Mouse (Mus musculus): ENCODE results near the gene Cerk.

DNA sequence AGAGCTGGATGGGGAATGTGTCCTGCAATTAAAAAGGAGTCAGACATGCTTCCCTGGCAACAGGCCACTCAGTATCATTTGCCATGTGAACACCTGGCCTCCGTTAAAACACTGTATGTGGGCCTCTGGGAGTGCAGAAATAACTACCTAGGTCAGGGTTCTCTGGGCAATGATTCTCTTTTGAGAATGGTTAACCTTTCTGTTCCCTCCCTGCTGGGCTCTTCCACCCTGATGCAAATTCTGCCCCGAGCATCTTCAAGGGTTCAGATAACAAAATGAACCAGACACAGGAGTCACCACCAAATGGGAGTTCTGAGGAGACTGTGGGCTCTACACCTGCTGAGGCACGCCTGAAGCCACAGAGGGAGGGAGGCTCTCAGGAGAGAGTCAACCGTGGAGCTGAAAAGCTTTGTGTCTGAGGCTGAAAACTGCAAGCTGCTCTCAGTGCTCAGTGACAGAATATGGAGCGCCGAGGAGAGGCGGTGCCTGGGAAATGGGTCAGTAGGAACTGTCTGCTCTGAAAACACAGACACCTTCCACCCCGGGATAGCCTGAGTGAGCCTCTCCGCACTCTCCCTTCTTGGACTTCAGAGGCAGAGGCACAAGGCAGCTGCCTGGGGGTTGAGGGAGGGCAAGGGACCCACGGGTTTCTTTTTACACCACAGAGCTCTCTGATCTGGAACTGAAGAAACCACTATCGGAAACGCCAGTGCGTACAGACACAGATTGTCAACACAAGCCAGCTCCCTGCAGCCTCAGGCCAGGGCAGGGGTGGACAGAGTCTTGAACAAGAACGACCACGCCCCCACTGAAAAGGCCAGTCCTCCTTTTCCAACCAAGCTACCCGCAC lies 12.6 kb downstream of the Cerk start:
- no peak for TF ChIP-seq POLR2A (IDR thresholded peaks at IDR 0.05; ENCODE audit: borderline replicate concordance, control insufficient read depth, low read depth, low read length)
- no peak for TF ChIP-seq CTCF (IDR thresholded peaks at IDR 0.05; ENCODE audit: control insufficient read depth, insufficient read depth, low read length)

Measured in bone marrow, adult 2 months (tissue).